Mouse (Mus musculus) midbrain, postnatal 0 days (tissue): ENCODE results near the gene 0610010K14Rik. TPM values are rescaled to one million over a fixed set of nuclear protein-coding genes. Genes with fewer than 3 reads are reported as not detected.

Experiments used
- ATAC-seq: fragments of 200-750 bp; cut with Nextera tagmentation; 2 replicates; pipeline ENCODE4 v1.8.0; 2017; ENCODE audit warnings: moderate number of reproducible peaks, mild to moderate bottlenecking, moderate TSS enrichment, moderate library complexity; ENCODE audit not compliant: low FRiP score
- DNase-seq: peaks from one replicate; pipeline ENCODE4 v3.0.0-alpha.2; 2015; ENCODE audit warnings: low spot score
- H3K27ac ChIP-seq: fragments of 300-500 bp; sonication (generic); 2 replicates; pipeline ENCODE4 v1.5.1; 2014; ENCODE audit warnings: low read depth, mild to moderate bottlenecking, low read length, mixed read lengths
- H3K27me3 ChIP-seq: fragments of 300-500 bp; sonication (generic); 2 replicates; pipeline ENCODE4 v1.6.1; 2014; ENCODE audit warnings: low read length, control low read depth, mixed read lengths; ENCODE audit not compliant: insufficient read depth
- H3K36me3 ChIP-seq: fragments of 300-500 bp; sonication (generic); 2 replicates; pipeline ENCODE4 v1.6.1; 2014; ENCODE audit warnings: low read length, control low read depth, mixed read lengths; ENCODE audit not compliant: insufficient read depth
- H3K4me1 ChIP-seq: fragments of 300-500 bp; sonication (generic); 2 replicates; pipeline ENCODE4 v1.6.1; 2014; ENCODE audit warnings: mild to moderate bottlenecking, control low read depth, antibody characterized with exemption, low read length, mixed read lengths; ENCODE audit not compliant: insufficient read depth
- H3K4me2 ChIP-seq: fragments of 300-500 bp; sonication (generic); 2 replicates; pipeline ENCODE4 v1.6.1; 2014; ENCODE audit warnings: low read depth, mild to moderate bottlenecking, low read length, mixed read lengths; ENCODE audit not compliant: poor library complexity, severe bottlenecking
- H3K4me3 ChIP-seq: fragments of 300-500 bp; sonication (generic); 2 replicates; pipeline ENCODE4 v1.5.1; 2014; ENCODE audit warnings: low read depth, mild to moderate bottlenecking, low read length, moderate library complexity
- H3K9ac ChIP-seq: fragments of 300-500 bp; sonication (generic); replicated peaks from 2 replicates; pipeline ENCODE4 v1.6.1; 2014; ENCODE audit warnings: mild to moderate bottlenecking, low read length, moderate library complexity, mixed read lengths; ENCODE audit not compliant: poor library complexity, severe bottlenecking
- H3K9me3 ChIP-seq: fragments of 300-500 bp; sonication (generic); 2 replicates; pipeline ENCODE4 v1.6.1; 2016; ENCODE audit warnings: low read length, control low read depth
- CTCF ChIP-seq: IDR thresholded peaks from 2 replicates; pipeline ENCODE4 v1.5.1; 2016; ENCODE audit warnings: antibody characterized with exemption, mild to moderate bottlenecking
- WGBS: fragments of 180-500 bp; shearing (Covaris S2); extraction: QIAGEN DNeasy Blood & Tissue Kit; methylation state at CpG from one replicate; pipeline ENCODE4 v1.1.7; 2014; 5-methylcytosine and 5-hydroxymethylcytosine counted together
- polyA plus RNA-seq: library from polyadenylated mRNA; unstranded; fragments of >200 nt; fragmentation: Nextera tagmentation; extraction: Ambion mirVana; gene quantifications from 2 replicates; pipeline ENCODE4 v1.2.1, GENCODE M21; 2015
- total RNA-seq: library from RNA; depleted of rRNA; stranded (reverse); fragments of >200 nt; gene quantifications from 2 replicates; pipeline ENCODE4 v1.2.3, GENCODE M21; 2014

The 0610010K14Rik gene
- total and polyA plus RNA-seq, 2 experiments from 2014 or later, result 43.0 to 154 TPM

GRCm38 (mm10) chr11:70218039-70218438 lies 19.7 kb downstream of the 0610010K14Rik start:
- ATAC-seq, result no peak
- Histone ChIP-seq H3K4me3 (no peak overlapping the region), H3K9me3 (no peaks in the 10 kb centered on the region), H3K4me2 (no peak overlapping the region), H3K4me1 (peaks cover 21% of the 10 kb centered on the region), H3K9ac (no peak overlapping the region), H3K27me3 (peaks cover 10% of the 10 kb centered on the region; the same call in 1 of the 2 replicates), H3K36me3 (0 out of 2 replicates have a peak, but pooled peaks cover 8% of the 10 kb centered on the region), H3K27ac (no peak overlapping the region)
- WGBS, result 94% methylated on average over 4 of the region's 4 CpGs
- no peak for TF ChIP-seq CTCF
- DNase-seq, result no peak

- peaks cover 10% of the 10 kb centered on the region; the same call in 1 of the 2 replicates for H3K27me3 ChIP-seq
- DNase-seq, result no peak
- 0 out of 2 replicates have a peak, but pooled peaks cover 8% of the 10 kb centered on the region for H3K36me3 ChIP-seq
- H3K9me3 ChIP-seq, result no peaks in the 10 kb centered on the region
- TF ChIP-seq CTCF, result no peak
- H3K27ac ChIP-seq, result no peak overlapping the region
- H3K9ac ChIP-seq, result no peak overlapping the region
- H3K4me1 ChIP-seq, result peaks cover 21% of the 10 kb centered on the region
- WGBS, result 55% methylated on average over 3 of the region's 3 CpGs
- no peak overlapping the region for H3K4me3 ChIP-seq
- no peak for ATAC-seq
- no peak overlapping the region for H3K4me2 ChIP-seq
Observed at GRCm38 (mm10) chr11:70216103-70216502, 21.6 kb downstream of the 0610010K14Rik start.

GRCm38 (mm10) chr11:70215301-70215700 lies 22.4 kb downstream of the 0610010K14Rik start:
- Histone ChIP-seq H3K4me1 (peaks cover 21% of the 10 kb centered on the region), H3K27me3 (peaks cover 10% of the 10 kb centered on the region; the same call in 1 of the 2 replicates), H3K9me3 (no peaks in the 10 kb centered on the region), H3K4me3 (0 out of 2 replicates have a peak overlapping the region, but pooled peaks have one; percentile 2), H3K27ac (no peak overlapping the region), H3K9ac (0 out of 2 replicates have a peak overlapping the region, but pooled peaks have one; percentile 5), H3K36me3 (0 out of 2 replicates have a peak, but pooled peaks cover 8% of the 10 kb centered on the region), H3K4me2 (peak overlapping the region; percentile 87; the same call in 1 of the 2 replicates)
- TF ChIP-seq CTCF, result no peak
- no peak for ATAC-seq
- WGBS, result 16% methylated on average over 22 of the region's 22 CpGs
- DNase-seq, result no peak

GRCm38 (mm10) chr11:70214856-70215209 lies 22.9 kb downstream of the 0610010K14Rik start:
- Histone ChIP-seq H3K4me2 (peak overlapping the region; percentile 87), H3K4me3 (peak overlapping the region; percentile 43; the same call in 1 of the 2 replicates), H3K36me3 (0 out of 2 replicates have a peak, but pooled peaks cover 8% of the 10 kb centered on the region), H3K27ac (no peak overlapping the region), H3K9me3 (no peaks in the 10 kb centered on the region), H3K4me1 (peaks cover 21% of the 10 kb centered on the region), H3K27me3 (peaks cover 10% of the 10 kb centered on the region; the same call in 1 of the 2 replicates), H3K9ac (no peak overlapping the region)
- DNase-seq, result no peak
- ATAC-seq, result no peak
- 8% methylated on average over 18 of the region's 18 CpGs for WGBS
- TF ChIP-seq CTCF, result no peak

- Histone ChIP-seq H3K9ac (peak overlapping the region; percentile 63), H3K27me3 (peaks cover 10% of the 10 kb centered on the region; the same call in 1 of the 2 replicates), H3K4me3 (peak overlapping the region; percentile 43), H3K9me3 (no peaks in the 10 kb centered on the region), H3K4me2 (peak overlapping the region; percentile 87), H3K36me3 (0 out of 2 replicates have a peak, but pooled peaks cover 8% of the 10 kb centered on the region), H3K4me1 (peaks cover 17% of the 10 kb centered on the region), H3K27ac (no peak overlapping the region)
- ATAC-seq (peak; percentile 41), DNase-seq (no peak)
- under 1% methylated on average over 43 of the region's 46 CpGs for WGBS
- TF ChIP-seq CTCF, result no peak
Observed at GRCm38 (mm10) chr11:70214191-70214855, 23.4 kb downstream of the 0610010K14Rik start.

GRCm38 (mm10) chr11:70213736-70214135 lies 24.0 kb downstream of the 0610010K14Rik start:
- peak overlapping the region; percentile 43 for H3K4me3 ChIP-seq
- ATAC-seq (peak; percentile 38), DNase-seq (no peak)
- 5% methylated on average over 26 of the region's 26 CpGs for WGBS
- H3K4me1 ChIP-seq, result peaks cover 11% of the 10 kb centered on the region
- H3K4me2 ChIP-seq, result peak overlapping the region; percentile 87
- H3K9ac ChIP-seq, result peak overlapping the region; percentile 63
- no peak for TF ChIP-seq CTCF
- H3K9me3 ChIP-seq, result no peaks in the 10 kb centered on the region
- peaks cover 10% of the 10 kb centered on the region; the same call in 1 of the 2 replicates for H3K27me3 ChIP-seq
- H3K36me3 ChIP-seq, result 0 out of 2 replicates have a peak, but pooled peaks cover 8% of the 10 kb centered on the region
- no peak overlapping the region for H3K27ac ChIP-seq
